Comparison of ENCODE assay signal across 25 mouse cellular contexts in genomic region chr17:84067102-84067501, GRCm38 (mm10).
DNase-seq lines count a peak whose midpoint lies in the region; ATAC-seq lines count a peak whose summit lies in the region.
"Had no signal": no experiment of that assay in that cellular context is flagged by ENCODE, and none has a peak within 500 bp of the region (broad histone marks: within the 10 kb centered on the region; RNA-seq: fewer than 3 reads in every experiment).

No protein-coding gene starts in this region.

- peak overlapping the region; percentile 29 for H3K4me2 ChIP-seq in forebrain, embryonic 12.5 days
- H3K4me2 ChIP-seq in forebrain, embryonic 15.5 days (replicated peaks): no peak overlapping the region
- H3K4me2 ChIP-seq in midbrain, embryonic 12.5 days (replicated peaks): peak overlapping the region; percentile 13; the same call in 1 of the 2 replicates
- H3K4me2 ChIP-seq in midbrain, embryonic 13.5 days (replicated peaks): no peak overlapping the region
- H3K4me2 ChIP-seq: embryonic facial prominence, embryonic 15.5 days; heart, embryonic 11.5 days; hindbrain, embryonic 12.5 days; neural tube, embryonic 12.5 days; stomach, embryonic 15.5 days had no signal

- 0 out of 2 replicates have a peak, but pooled peaks cover 4% of the 10 kb centered on the region for H3K9me3 ChIP-seq in forebrain, embryonic 12.5 days
- no peaks in the 10 kb centered on the region for H3K9me3 ChIP-seq in forebrain, embryonic 15.5 days
- H3K9me3 ChIP-seq in midbrain, embryonic 12.5 days: peaks cover 8% of the 10 kb centered on the region
- no peaks in the 10 kb centered on the region for H3K9me3 ChIP-seq in midbrain, embryonic 13.5 days
- H3K9me3 ChIP-seq: embryonic facial prominence, embryonic 15.5 days; hindbrain, embryonic 12.5 days; neural tube, embryonic 12.5 days; stomach, embryonic 15.5 days had no signal

- no peak overlapping the region for H3K4me3 ChIP-seq in forebrain, embryonic 12.5 days (replicated peaks)
- no peak overlapping the region for H3K4me3 ChIP-seq in forebrain, embryonic 15.5 days
- no peak overlapping the region for H3K4me3 ChIP-seq in midbrain, embryonic 12.5 days
- H3K4me3 ChIP-seq in midbrain, embryonic 13.5 days (replicated peaks): no peak overlapping the region
- H3K4me3 ChIP-seq: embryonic facial prominence, embryonic 15.5 days; hindbrain, embryonic 12.5 days; left cerebral cortex, adult 2 months; neural tube, embryonic 12.5 days; stomach, embryonic 15.5 days had no signal

- peak; percentile 41; the same call in 1 of the 2 replicates for ATAC-seq in forebrain, embryonic 12.5 days (ENCODE audit: low FRiP score)
- no peak for ATAC-seq in forebrain, embryonic 15.5 days (replicated peaks)
- no peak for ATAC-seq in midbrain, embryonic 12.5 days (ENCODE audit: low FRiP score, low read depth)
- ATAC-seq in midbrain, embryonic 13.5 days: no peak
- ATAC-seq: CD4-positive, CD25-positive, alpha-beta regulatory T cell, adult 4 months; inflammation-experienced regulatory T-cells, adult 6 months had no signal

- H3K9ac ChIP-seq in forebrain, embryonic 12.5 days: no peak overlapping the region
- H3K9ac ChIP-seq in forebrain, embryonic 15.5 days (replicated peaks): no peak overlapping the region
- 0 out of 2 replicates have a peak overlapping the region, but pooled peaks have one; percentile 28 for H3K9ac ChIP-seq in midbrain, embryonic 12.5 days (replicated peaks)
- no peak overlapping the region for H3K9ac ChIP-seq in midbrain, embryonic 13.5 days (replicated peaks)
- H3K9ac ChIP-seq: embryonic facial prominence, embryonic 15.5 days; hindbrain, embryonic 12.5 days; neural tube, embryonic 12.5 days; stomach, embryonic 15.5 days had no signal

- peaks cover 11% of the 10 kb centered on the region for H3K4me1 ChIP-seq in forebrain, embryonic 12.5 days
- no peaks in the 10 kb centered on the region for H3K4me1 ChIP-seq in forebrain, embryonic 15.5 days
- peaks cover 11% of the 10 kb centered on the region; the same call in 1 of the 2 replicates for H3K4me1 ChIP-seq in midbrain, embryonic 12.5 days
- H3K4me1 ChIP-seq in midbrain, embryonic 13.5 days (replicated peaks): 0 out of 2 replicates have a peak, but pooled peaks cover 4% of the 10 kb centered on the region
- H3K4me1 ChIP-seq: neural tube, embryonic 12.5 days; stomach, embryonic 15.5 days had no signal

- WGBS in forebrain, embryonic 12.5 days: 14% methylated on average over 26 of the region's 26 CpGs
- 15% methylated on average over 26 of the region's 26 CpGs for WGBS in forebrain, embryonic 15.5 days
- 19% methylated on average over 26 of the region's 26 CpGs for WGBS in midbrain, embryonic 12.5 days
- WGBS in midbrain, embryonic 13.5 days: 24% methylated on average over 26 of the region's 26 CpGs

- 0 out of 2 replicates have a peak, but pooled peaks cover 4% of the 10 kb centered on the region for H3K27me3 ChIP-seq in forebrain, embryonic 12.5 days
- H3K27me3 ChIP-seq in forebrain, embryonic 15.5 days: no peaks in the 10 kb centered on the region
- no peaks in the 10 kb centered on the region; the same call in 1 of the 2 replicates for H3K27me3 ChIP-seq in midbrain, embryonic 12.5 days
- no peaks in the 10 kb centered on the region for H3K27me3 ChIP-seq in midbrain, embryonic 13.5 days
- H3K27me3 ChIP-seq: embryonic facial prominence, embryonic 15.5 days; hindbrain, embryonic 12.5 days; neural tube, embryonic 12.5 days; stomach, embryonic 15.5 days had no signal

- H3K36me3 ChIP-seq in forebrain, embryonic 12.5 days (replicated peaks): no peaks in the 10 kb centered on the region
- no peaks in the 10 kb centered on the region for H3K36me3 ChIP-seq in forebrain, embryonic 15.5 days
- no peaks in the 10 kb centered on the region for H3K36me3 ChIP-seq in midbrain, embryonic 12.5 days
- H3K36me3 ChIP-seq in midbrain, embryonic 13.5 days: no peaks in the 10 kb centered on the region
- H3K36me3 ChIP-seq: embryonic facial prominence, embryonic 15.5 days; hindbrain, embryonic 12.5 days; neural tube, embryonic 12.5 days; stomach, embryonic 15.5 days had no signal

- no peak overlapping the region for H3K27ac ChIP-seq in forebrain, embryonic 12.5 days
- no peak overlapping the region for H3K27ac ChIP-seq in forebrain, embryonic 15.5 days (replicated peaks)
- H3K27ac ChIP-seq in midbrain, embryonic 12.5 days (replicated peaks): no peak overlapping the region
- H3K27ac ChIP-seq in midbrain, embryonic 13.5 days: no peak overlapping the region
- H3K27ac ChIP-seq: embryonic facial prominence, embryonic 15.5 days; hindbrain, embryonic 12.5 days; kidney, postnatal 0 days; left cerebral cortex, adult 2 months; neural tube, embryonic 12.5 days; stomach, embryonic 15.5 days had no signal

- DNase-seq in embryo, embryonic 9.5 days (ENCODE audit: extremely low spot score): peak; percentile 42
- no peak for DNase-seq in thymus, postnatal 36 days
- DNase-seq in kidney, postnatal 25 days: no peak
- DNase-seq: adrenal gland, adult 2 months; cerebellum, adult 11 months; cerebellum, adult 9-11 months; gastrocnemius, postnatal 14 days; heart, adult 11 months; kidney, adult 2 months; lung, postnatal 4 days; thymus, adult 18-20 months; thymus, postnatal 4 days had no signal

Comparison
In these comparisons a context has a peak if more than half of its experiments do, and no peak if none do; other contexts are left out.
1. H3K4me2 ChIP-seq: peak in forebrain, embryonic 12.5 days (single experiment) and midbrain, embryonic 12.5 days (single experiment); none in forebrain, embryonic 15.5 days (single experiment) and midbrain, embryonic 13.5 days (single experiment).